Comparison of ENCODE assay signal across 28 mouse cellular contexts in the genomic region with DNA sequence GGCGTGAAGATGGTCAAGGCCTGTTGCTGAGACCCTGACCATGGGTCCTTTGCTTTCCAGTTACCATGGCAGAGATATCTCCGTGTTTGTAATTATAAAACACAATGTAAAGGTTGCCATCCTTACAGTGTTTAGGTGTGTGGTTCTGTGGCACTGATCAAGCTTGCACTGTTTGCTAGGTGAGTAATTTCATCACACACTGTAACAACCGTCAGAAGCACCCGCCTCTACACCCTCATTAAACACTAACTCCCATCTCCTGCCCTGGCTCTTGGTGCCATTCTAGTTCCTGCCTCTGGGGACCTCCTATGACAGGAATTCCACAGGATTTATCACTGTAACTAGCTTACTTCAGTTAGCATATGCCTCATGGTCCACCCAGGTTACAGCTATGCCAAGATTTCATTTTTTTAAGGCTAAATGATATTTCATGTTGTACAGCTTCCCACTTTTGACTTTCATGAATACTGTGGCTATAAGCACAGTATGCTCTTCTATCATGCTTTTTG. TPM values are rescaled to one million over a fixed set of nuclear protein-coding genes. Genes with fewer than 3 reads are reported as not detected.
DNase-seq lines count a peak whose midpoint lies in the region; ATAC-seq and TF ChIP-seq lines count a peak whose summit lies in the region.
"Had no signal": no experiment of that assay in that cellular context is flagged by ENCODE, and none has a peak within 500 bp of the region (broad histone marks: within the 10 kb centered on the region; RNA-seq: fewer than 3 reads in every experiment).

No protein-coding gene starts in this region.

- H3K79me2 ChIP-seq in liver, adult 2 months (ENCODE audit: control insufficient read depth, insufficient read depth, low read length) = no peaks in the 10 kb centered on the region

- H3K9me3 ChIP-seq in hindbrain, postnatal 0 days (ENCODE audit: low read length) = no peaks in the 10 kb centered on the region
- H3K9me3 ChIP-seq in hindbrain, embryonic 11.5 days (ENCODE audit: control insufficient read depth, low read length) = no peaks in the 10 kb centered on the region
- no peaks in the 10 kb centered on the region for H3K9me3 ChIP-seq in liver, embryonic 12.5 days (replicated peaks)
- H3K9me3 ChIP-seq: embryonic facial prominence, embryonic 15.5 days; G1E; heart, embryonic 13.5 days; kidney, embryonic 15.5 days; limb, embryonic 12.5 days; liver, embryonic 15.5 days; midbrain, embryonic 13.5 days; neural tube, embryonic 13.5 days had no signal

- no peak overlapping the region for H3K4me3 ChIP-seq in hindbrain, postnatal 0 days (ENCODE audit: low read length)
- no peak overlapping the region for H3K4me3 ChIP-seq in hindbrain, embryonic 11.5 days (ENCODE audit: low read depth, low read length)
- no peak overlapping the region for H3K4me3 ChIP-seq in liver, adult 2 months (ENCODE audit: insufficient read depth, low read depth, low read length)
- no peak overlapping the region for H3K4me3 ChIP-seq in liver, embryonic 12.5 days
- H3K4me3 ChIP-seq in brown adipose tissue, adult 24 weeks (ENCODE audit: insufficient read depth, low read depth, low read length) = no peak overlapping the region
- H3K4me3 ChIP-seq: embryonic facial prominence, embryonic 15.5 days; heart, adult 2 months; heart, embryonic 13.5 days; kidney, embryonic 15.5 days; limb, embryonic 12.5 days; liver, embryonic 15.5 days; midbrain, embryonic 13.5 days; neural tube, embryonic 13.5 days had no signal

- H3K27me3 ChIP-seq in hindbrain, postnatal 0 days (ENCODE audit: insufficient read depth, low read length) = no peaks in the 10 kb centered on the region
- no peaks in the 10 kb centered on the region for H3K27me3 ChIP-seq in hindbrain, embryonic 11.5 days (ENCODE audit: control insufficient read depth, insufficient read depth, low read length)
- H3K27me3 ChIP-seq in liver, adult 2 months (ENCODE audit: control insufficient read depth, insufficient read depth, low read length) = no peaks in the 10 kb centered on the region
- H3K27me3 ChIP-seq in liver, embryonic 12.5 days (replicated peaks) = peaks cover 5% of the 10 kb centered on the region; the same call in 1 of the 2 replicates
- H3K27me3 ChIP-seq: embryonic facial prominence, embryonic 15.5 days; heart, embryonic 13.5 days; limb, embryonic 12.5 days; liver, embryonic 15.5 days; midbrain, embryonic 13.5 days; neural tube, embryonic 13.5 days; Patski had no signal

- TF ChIP-seq POLR2A in liver, adult 2 months (IDR thresholded peaks at IDR 0.05; ENCODE audit: extremely low read depth, insufficient read depth, low read length) = no peak

- no peak for ATAC-seq in hindbrain, postnatal 0 days
- ATAC-seq in hindbrain, embryonic 11.5 days (ENCODE audit: low FRiP score) = no peak
- ATAC-seq in liver, embryonic 12.5 days = no peak
- ATAC-seq: forebrain, embryonic 16.5 days; midbrain, embryonic 13.5 days; Patski had no signal

- DNase-seq in hindbrain, postnatal 0 days (ENCODE audit: low spot score) = no peak
- DNase-seq in hindbrain, embryonic 11.5 days (ENCODE audit: low spot score) = no peak
- DNase-seq in liver, adult 2 months (ENCODE audit: extremely low read depth, low read depth, low spot score) = peak; percentile 75
- DNase-seq in 3T3-L1 (ENCODE audit: low read depth, low spot score) = peak; percentile 66
- no peak for DNase-seq in right cerebral cortex, postnatal 25 days
- DNase-seq: adrenal gland, adult 8-10 months; B cell, adult 2 months; cerebellum, adult 9-10 months; gastrocnemius, postnatal 36 days; heart, adult 2 months; lung, postnatal 14 days; retina, postnatal 1 day; thymus, postnatal 14 days had no signal

- peak; percentile 23; the same call in 1 of the 2 replicates for TF ChIP-seq CTCF in hindbrain, postnatal 0 days (IDR thresholded peaks at IDR 0.05; ENCODE audit: low read depth)
- peak; percentile 30; the same call in 1 of the 2 replicates for TF ChIP-seq CTCF in liver, adult 2 months (IDR thresholded peaks at IDR 0.05; ENCODE audit: low read depth, low read length)

- H3K36me3 ChIP-seq in hindbrain, postnatal 0 days (ENCODE audit: insufficient read depth, low read length) = no peaks in the 10 kb centered on the region
- no peaks in the 10 kb centered on the region for H3K36me3 ChIP-seq in hindbrain, embryonic 11.5 days (ENCODE audit: control insufficient read depth, insufficient read depth, low read length)
- H3K36me3 ChIP-seq in liver, adult 2 months (ENCODE audit: control insufficient read depth, insufficient read depth, low read length) = no peaks in the 10 kb centered on the region
- H3K36me3 ChIP-seq in liver, embryonic 12.5 days = no peaks in the 10 kb centered on the region
- H3K36me3 ChIP-seq: embryonic facial prominence, embryonic 15.5 days; G1E; heart, embryonic 13.5 days; kidney, embryonic 15.5 days; liver, embryonic 15.5 days; midbrain, embryonic 13.5 days; neural tube, embryonic 13.5 days had no signal

- 83% methylated on average over 4 of the region's 4 CpGs for WGBS in hindbrain, postnatal 0 days
- 87% methylated on average over 4 of the region's 4 CpGs for WGBS in hindbrain, embryonic 11.5 days
- 38% methylated on average over 4 of the region's 4 CpGs for WGBS in liver, adult 2 months
- WGBS in liver, embryonic 12.5 days (ENCODE audit: insufficient replicate concordance) = 61% methylated on average over 4 of the region's 4 CpGs

- no peak overlapping the region for H3K27ac ChIP-seq in hindbrain, postnatal 0 days
- H3K27ac ChIP-seq in hindbrain, embryonic 11.5 days (ENCODE audit: low read depth, low read length) = no peak overlapping the region
- peak overlapping the region; percentile 67 for H3K27ac ChIP-seq in liver, adult 2 months (replicated peaks; ENCODE audit: insufficient read depth, low read depth, low read length)
- no peak overlapping the region for H3K27ac ChIP-seq in liver, embryonic 12.5 days
- H3K27ac ChIP-seq in brown adipose tissue, adult 24 weeks (replicated peaks; ENCODE audit: low read depth, low read length) = peak overlapping the region; percentile 75; the same call in 1 of the 2 replicates
- H3K27ac ChIP-seq: embryonic facial prominence, embryonic 15.5 days; heart, adult 2 months; hindbrain, embryonic 14.5 days; kidney, embryonic 15.5 days; liver, embryonic 15.5 days; midbrain, embryonic 13.5 days; neural tube, embryonic 13.5 days had no signal

- H3K4me1 ChIP-seq in hindbrain, postnatal 0 days (ENCODE audit: insufficient read depth, low read length) = no peaks in the 10 kb centered on the region; the same call in 1 of the 2 replicates
- H3K4me1 ChIP-seq in hindbrain, embryonic 11.5 days (replicated peaks; ENCODE audit: control insufficient read depth, insufficient read depth, low read length) = no peaks in the 10 kb centered on the region
- H3K4me1 ChIP-seq in liver, adult 2 months (ENCODE audit: control insufficient read depth, insufficient read depth, low read length) = peaks cover 18% of the 10 kb centered on the region
- no peaks in the 10 kb centered on the region for H3K4me1 ChIP-seq in liver, embryonic 12.5 days
- peaks cover 15% of the 10 kb centered on the region for H3K4me1 ChIP-seq in brown adipose tissue, adult 24 weeks (ENCODE audit: control insufficient read depth, insufficient read depth, insufficient read length, low read length)
- H3K4me1 ChIP-seq: kidney, embryonic 15.5 days had no signal

- no peak overlapping the region for H3K9ac ChIP-seq in hindbrain, postnatal 0 days (replicated peaks; ENCODE audit: low read length)
- H3K9ac ChIP-seq in hindbrain, embryonic 11.5 days (ENCODE audit: low read depth, low read length) = no peak overlapping the region
- H3K9ac ChIP-seq in liver, adult 2 months (ENCODE audit: low read depth, low read length) = no peak overlapping the region
- no peak overlapping the region for H3K9ac ChIP-seq in liver, embryonic 12.5 days
- H3K9ac ChIP-seq: embryonic facial prominence, embryonic 15.5 days; heart, embryonic 13.5 days; hindbrain, embryonic 14.5 days; kidney, embryonic 15.5 days; limb, embryonic 12.5 days; liver, embryonic 15.5 days; midbrain, embryonic 13.5 days; neural tube, embryonic 13.5 days had no signal

- no peak overlapping the region for H3K4me2 ChIP-seq in hindbrain, postnatal 0 days (ENCODE audit: low read depth, low read length)
- no peak overlapping the region for H3K4me2 ChIP-seq in hindbrain, embryonic 11.5 days (replicated peaks; ENCODE audit: low read depth, low read length)
- H3K4me2 ChIP-seq in liver, embryonic 12.5 days = no peak overlapping the region
- H3K4me2 ChIP-seq: embryonic facial prominence, embryonic 15.5 days; heart, embryonic 13.5 days; hindbrain, embryonic 14.5 days; kidney, embryonic 15.5 days; limb, embryonic 12.5 days; liver, embryonic 15.5 days; midbrain, embryonic 13.5 days; neural tube, embryonic 13.5 days had no signal

RNA-seq across cellular contexts. Expression of gene Twist2, which starts 21.1 kb away (rescaled TPM):
- total RNA-seq in hindbrain, postnatal 0 days (2014; rRNA removed) = 2.3 and 3.0 TPM in 2 replicates
- 2.3 and 2.4 TPM in 2 replicates for polyA plus RNA-seq in hindbrain, postnatal 0 days (2015; fragmentation: Nextera tagmentation; extraction: Ambion mirVana)
- polyA plus RNA-seq in hindbrain, embryonic 11.5 days (2014; fragmentation: Nextera tagmentation; extraction: Ambion mirVana) = 16.3 and 23.2 TPM in 2 replicates
- total RNA-seq in liver, adult 2 months (2014; rRNA removed) = 0.13 TPM in 1 of 2 replicates, not detected in the other
- polyA plus RNA-seq in liver, adult 2 months (2012; rRNA removed) = 0.15 and 0.16 TPM in 2 replicates
- polyA plus RNA-seq in liver, embryonic 12.5 days (2016; fragmentation: Nextera tagmentation; extraction: Ambion mirVana) = 0.87 and 1.0 TPM in 2 replicates
- 3.7 and 5.0 TPM in 2 replicates for polyA plus RNA-seq in brown adipose tissue, adult 24 weeks (2012; ENCODE audit: insufficient read depth, insufficient read length, missing spikeins)
- total RNA-seq: CH12.LX; megakaryocyte progenitor cell, adult 5-6 weeks had no signal
- polyA plus RNA-seq: G1E had no signal

Comparison
In these comparisons a context has a peak if more than half of its experiments do, and no peak if none do; other contexts are left out.
1. H3K27ac ChIP-seq: peak in liver, adult 2 months (single experiment) and brown adipose tissue, adult 24 weeks (single experiment); none in hindbrain, postnatal 0 days (single experiment), hindbrain, embryonic 11.5 days (single experiment) and liver, embryonic 12.5 days (single experiment).
2. DNase-seq: peak in liver, adult 2 months (single experiment) and 3T3-L1 (single experiment); none in hindbrain, postnatal 0 days (single experiment), hindbrain, embryonic 11.5 days (single experiment) and right cerebral cortex, postnatal 25 days (single experiment).